Mouse (Mus musculus) midbrain, postnatal 0 days (tissue): ENCODE results near the gene Sox10. TPM values are rescaled to one million over a fixed set of nuclear protein-coding genes. Genes with fewer than 3 reads are reported as not detected.

Experiments
- ATAC-seq: fragments of 200-750 bp; cut with Nextera tagmentation; 2 replicates; pipeline ENCODE4 v1.8.0; 2017; ENCODE audit warnings: moderate number of reproducible peaks, mild to moderate bottlenecking, moderate TSS enrichment, moderate library complexity; ENCODE audit not compliant: low FRiP score
- DNase-seq: peaks from one replicate; pipeline ENCODE4 v3.0.0-alpha.2; 2015; ENCODE audit warnings: low spot score
- H3K27ac ChIP-seq: fragments of 300-500 bp; sonication (generic); 2 replicates; pipeline ENCODE4 v1.5.1; 2014; ENCODE audit warnings: low read depth, mild to moderate bottlenecking, low read length, mixed read lengths
- H3K27me3 ChIP-seq: fragments of 300-500 bp; sonication (generic); 2 replicates; pipeline ENCODE4 v1.6.1; 2014; ENCODE audit warnings: low read length, control low read depth, mixed read lengths; ENCODE audit not compliant: insufficient read depth
- H3K36me3 ChIP-seq: fragments of 300-500 bp; sonication (generic); 2 replicates; pipeline ENCODE4 v1.6.1; 2014; ENCODE audit warnings: low read length, control low read depth, mixed read lengths; ENCODE audit not compliant: insufficient read depth
- H3K4me1 ChIP-seq: fragments of 300-500 bp; sonication (generic); 2 replicates; pipeline ENCODE4 v1.6.1; 2014; ENCODE audit warnings: mild to moderate bottlenecking, control low read depth, antibody characterized with exemption, low read length, mixed read lengths; ENCODE audit not compliant: insufficient read depth
- H3K4me2 ChIP-seq: fragments of 300-500 bp; sonication (generic); 2 replicates; pipeline ENCODE4 v1.6.1; 2014; ENCODE audit warnings: low read depth, mild to moderate bottlenecking, low read length, mixed read lengths; ENCODE audit not compliant: poor library complexity, severe bottlenecking
- H3K4me3 ChIP-seq: fragments of 300-500 bp; sonication (generic); 2 replicates; pipeline ENCODE4 v1.5.1; 2014; ENCODE audit warnings: low read depth, mild to moderate bottlenecking, low read length, moderate library complexity
- H3K9ac ChIP-seq: fragments of 300-500 bp; sonication (generic); replicated peaks from 2 replicates; pipeline ENCODE4 v1.6.1; 2014; ENCODE audit warnings: mild to moderate bottlenecking, low read length, moderate library complexity, mixed read lengths; ENCODE audit not compliant: poor library complexity, severe bottlenecking
- H3K9me3 ChIP-seq: fragments of 300-500 bp; sonication (generic); 2 replicates; pipeline ENCODE4 v1.6.1; 2016; ENCODE audit warnings: low read length, control low read depth
- CTCF ChIP-seq: IDR thresholded peaks from 2 replicates; pipeline ENCODE4 v1.5.1; 2016; ENCODE audit warnings: antibody characterized with exemption, mild to moderate bottlenecking
- WGBS: fragments of 180-500 bp; shearing (Covaris S2); extraction: QIAGEN DNeasy Blood & Tissue Kit; methylation state at CpG from one replicate; pipeline ENCODE4 v1.1.7; 2014; 5-methylcytosine and 5-hydroxymethylcytosine counted together
- polyA plus RNA-seq: library from polyadenylated mRNA; unstranded; fragments of >200 nt; fragmentation: Nextera tagmentation; extraction: Ambion mirVana; gene quantifications from 2 replicates; pipeline ENCODE4 v1.2.1, GENCODE M21; 2015
- total RNA-seq: library from RNA; depleted of rRNA; stranded (reverse); fragments of >200 nt; gene quantifications from 2 replicates; pipeline ENCODE4 v1.2.3, GENCODE M21; 2014

Sox10 gene
- total and polyA plus RNA-seq, 2 experiments from 2014 or later, result 6.8 to 19.2 TPM

GRCm38 (mm10) chr15:79126217-79126932 lies 38.7 kb downstream of the Sox10 start:
- WGBS, result 83% methylated on average over 13 of the region's 13 CpGs
- Histone ChIP-seq H3K9ac (no peak overlapping the region), H3K27me3 (no peaks in the 10 kb centered on the region), H3K36me3 (peaks cover 71% of the 10 kb centered on the region), H3K27ac (no peak overlapping the region), H3K4me2 (no peak overlapping the region), H3K4me3 (no peak overlapping the region), H3K9me3 (no peaks in the 10 kb centered on the region), H3K4me1 (no peaks in the 10 kb centered on the region)
- DNase-seq (no peak), ATAC-seq (no peak)
- TF ChIP-seq CTCF, result peak; percentile 74

- no peak for DNase-seq
- no peaks in the 10 kb centered on the region for H3K27me3 ChIP-seq
- no peak overlapping the region for H3K9ac ChIP-seq
- H3K9me3 ChIP-seq, result no peaks in the 10 kb centered on the region
- H3K4me2 ChIP-seq, result no peak overlapping the region
- 89% methylated on average over 10 of the region's 10 CpGs for WGBS
- peaks cover 65% of the 10 kb centered on the region for H3K36me3 ChIP-seq
- no peak for ATAC-seq
- H3K4me3 ChIP-seq, result no peak overlapping the region
- no peak overlapping the region for H3K27ac ChIP-seq
- no peak for TF ChIP-seq CTCF
- no peaks in the 10 kb centered on the region for H3K4me1 ChIP-seq
Measured at GRCm38 (mm10) chr15:79124331-79124875, 40.6 kb downstream of the Sox10 start.

- no peak for DNase-seq
- peaks cover 67% of the 10 kb centered on the region for H3K36me3 ChIP-seq
- ATAC-seq, result no peak
Measured at GRCm38 (mm10) chr15:79123751-79124150, 41.3 kb downstream of the Sox10 start.

GRCm38 (mm10) chr15:79122546-79122945 lies 42.5 kb downstream of the Sox10 start:
- Histone ChIP-seq H3K36me3 (peaks cover 57% of the 10 kb centered on the region), H3K9me3 (no peaks in the 10 kb centered on the region), H3K27me3 (no peaks in the 10 kb centered on the region), H3K4me2 (no peak overlapping the region), H3K4me3 (no peak overlapping the region), H3K9ac (no peak overlapping the region), H3K27ac (no peak overlapping the region), H3K4me1 (no peaks in the 10 kb centered on the region)
- TF ChIP-seq CTCF, result no peak
- ATAC-seq (no peak), DNase-seq (no peak)
- 84% methylated on average over 13 of the region's 13 CpGs for WGBS

More at GRCm38 (mm10) chr15:79123751-79124150, 41.3 kb downstream of the Sox10 start:
- 88% methylated on average over 6 of the region's 6 CpGs for WGBS
- no peak for TF ChIP-seq CTCF
- Histone ChIP-seq H3K4me2 (no peak overlapping the region), H3K4me3 (no peak overlapping the region), H3K27ac (no peak overlapping the region), H3K9me3 (no peaks in the 10 kb centered on the region), H3K9ac (no peak overlapping the region), H3K27me3 (no peaks in the 10 kb centered on the region), H3K4me1 (no peaks in the 10 kb centered on the region)

GRCm38 (mm10) chr15:79122119-79122518 lies 42.9 kb downstream of the Sox10 start:
- WGBS, result 70% methylated on average over 4 of the region's 4 CpGs
- ATAC-seq, result no peak
- H3K4me3 ChIP-seq, result no peak overlapping the region

GRCm38 (mm10) chr15:79119491-79119890 lies 45.5 kb downstream of the Sox10 start:
- ATAC-seq (no peak), DNase-seq (no peak)
- no peak overlapping the region for H3K4me3 ChIP-seq
- no peaks in the 10 kb centered on the region for H3K4me1 ChIP-seq
- WGBS, result 83% methylated on average over 9 of the region's 9 CpGs
- H3K36me3 ChIP-seq, result peaks cover 52% of the 10 kb centered on the region
- H3K27me3 ChIP-seq, result no peaks in the 10 kb centered on the region
- TF ChIP-seq CTCF, result no peak
- H3K27ac ChIP-seq, result no peak overlapping the region
- H3K9me3 ChIP-seq, result no peaks in the 10 kb centered on the region
- no peak overlapping the region for H3K4me2 ChIP-seq
- H3K9ac ChIP-seq, result no peak overlapping the region

More at GRCm38 (mm10) chr15:79122119-79122518, 42.9 kb downstream of the Sox10 start:
- H3K27me3 ChIP-seq, result no peaks in the 10 kb centered on the region
- no peaks in the 10 kb centered on the region for H3K4me1 ChIP-seq
- H3K4me2 ChIP-seq, result no peak overlapping the region
- H3K9ac ChIP-seq, result no peak overlapping the region
- no peaks in the 10 kb centered on the region for H3K9me3 ChIP-seq
- DNase-seq, result no peak
- no peak overlapping the region for H3K27ac ChIP-seq
- no peak for TF ChIP-seq CTCF
- peaks cover 53% of the 10 kb centered on the region for H3K36me3 ChIP-seq
